Mouse (Mus musculus): ENCODE results near the gene Apobec4. TPM values are rescaled to one million over a fixed set of nuclear protein-coding genes. Genes with fewer than 3 reads are reported as not detected.

Apobec4 gene
- total and polyA plus RNA-seq, 2 experiments from 2014 or later: not detected

DNA sequence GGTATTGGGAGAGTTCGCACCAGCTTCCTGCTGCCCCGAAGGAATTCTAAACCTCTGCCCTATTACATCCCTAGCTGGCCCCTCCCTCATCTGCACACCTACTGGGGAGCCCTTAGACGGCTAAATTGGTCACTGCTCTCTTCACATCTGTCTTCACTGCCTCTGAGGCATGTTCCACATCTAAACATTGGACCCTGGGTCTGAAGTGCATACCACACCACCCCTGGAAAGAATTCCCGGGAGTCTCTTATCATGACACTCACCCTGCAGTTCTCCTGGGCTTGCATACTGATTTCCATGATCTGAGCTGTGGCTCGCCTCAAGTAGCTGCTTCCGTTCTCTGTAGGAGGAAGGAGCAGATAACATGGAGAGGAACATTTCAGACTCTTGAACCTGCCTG, 40.5 kb downstream of the Apobec4 start:
- Histone ChIP-seq H3K4me2 (ENCODE audit: low read depth, low read length) (no peak overlapping the region), H3K36me3 (replicated peaks; ENCODE audit: control insufficient read depth, insufficient read depth, low read length) (no peaks in the 10 kb centered on the region), H3K27ac (ENCODE audit: low read depth) (peak overlapping the region; percentile 58), H3K9ac (replicated peaks; ENCODE audit: low read depth, low read length) (no peak overlapping the region), H3K27me3 (ENCODE audit: control insufficient read depth, insufficient read depth, low read length) (no peaks in the 10 kb centered on the region), H3K4me1 (ENCODE audit: control insufficient read depth, insufficient read depth) (peaks cover 11% of the 10 kb centered on the region; the same call in 1 of the 2 replicates), H3K9me3 (replicated peaks; ENCODE audit: control insufficient read depth, low read length) (no peaks in the 10 kb centered on the region), H3K4me3 (ENCODE audit: low read depth, low read length) (no peak overlapping the region)
- TF ChIP-seq EP300 (IDR thresholded peaks at IDR 0.05; ENCODE audit: low read depth) (no peak), CTCF (IDR thresholded peaks at IDR 0.05; ENCODE audit: low read depth) (no peak)
- WGBS: 9% methylated on average over 6 of the region's 6 CpGs
- ATAC-seq (ENCODE audit: insufficient read depth, low read depth): peak; percentile 36; the same call in 1 of the 2 replicates
- DNase-seq (ENCODE audit: low spot score): no peak

DNA sequence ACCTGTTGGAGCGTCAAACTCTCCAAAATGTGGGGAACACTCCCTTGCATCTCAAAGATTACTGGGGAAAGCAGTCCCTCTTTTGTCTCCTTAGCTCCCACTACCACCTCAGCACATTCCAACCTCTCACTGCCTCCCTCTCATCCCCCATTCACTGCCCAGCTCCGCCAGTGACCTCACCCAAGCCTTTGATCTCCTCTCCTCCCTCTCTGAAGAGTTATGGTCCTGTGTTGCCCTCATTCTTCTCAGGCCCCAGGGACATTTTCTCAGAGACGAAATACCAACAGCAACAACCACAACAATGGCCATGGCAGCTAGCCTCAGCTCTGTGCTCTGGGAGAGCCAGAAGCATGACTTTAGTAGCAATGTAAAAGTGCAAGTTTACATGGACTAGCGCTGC, 40.9 kb downstream of the Apobec4 start:
- no peak for TF ChIP-seq EP300 (IDR thresholded peaks at IDR 0.05; ENCODE audit: low read depth)
- TF ChIP-seq CTCF (IDR thresholded peaks at IDR 0.05; ENCODE audit: low read depth): no peak
- Histone ChIP-seq H3K36me3 (replicated peaks; ENCODE audit: control insufficient read depth, insufficient read depth, low read length) (no peaks in the 10 kb centered on the region), H3K9ac (replicated peaks; ENCODE audit: low read depth, low read length) (no peak overlapping the region), H3K4me3 (ENCODE audit: low read depth, low read length) (no peak overlapping the region), H3K4me2 (ENCODE audit: low read depth, low read length) (no peak overlapping the region), H3K27ac (ENCODE audit: low read depth) (peak overlapping the region; percentile 58), H3K4me1 (ENCODE audit: control insufficient read depth, insufficient read depth) (peaks cover 13% of the 10 kb centered on the region; the same call in 1 of the 2 replicates), H3K9me3 (replicated peaks; ENCODE audit: control insufficient read depth, low read length) (no peaks in the 10 kb centered on the region), H3K27me3 (ENCODE audit: control insufficient read depth, insufficient read depth, low read length) (no peaks in the 10 kb centered on the region)
- 32% methylated on average over 4 of the region's 4 CpGs for WGBS
- ATAC-seq (ENCODE audit: insufficient read depth, low read depth): no peak
- no peak for DNase-seq (ENCODE audit: low spot score)

DNA sequence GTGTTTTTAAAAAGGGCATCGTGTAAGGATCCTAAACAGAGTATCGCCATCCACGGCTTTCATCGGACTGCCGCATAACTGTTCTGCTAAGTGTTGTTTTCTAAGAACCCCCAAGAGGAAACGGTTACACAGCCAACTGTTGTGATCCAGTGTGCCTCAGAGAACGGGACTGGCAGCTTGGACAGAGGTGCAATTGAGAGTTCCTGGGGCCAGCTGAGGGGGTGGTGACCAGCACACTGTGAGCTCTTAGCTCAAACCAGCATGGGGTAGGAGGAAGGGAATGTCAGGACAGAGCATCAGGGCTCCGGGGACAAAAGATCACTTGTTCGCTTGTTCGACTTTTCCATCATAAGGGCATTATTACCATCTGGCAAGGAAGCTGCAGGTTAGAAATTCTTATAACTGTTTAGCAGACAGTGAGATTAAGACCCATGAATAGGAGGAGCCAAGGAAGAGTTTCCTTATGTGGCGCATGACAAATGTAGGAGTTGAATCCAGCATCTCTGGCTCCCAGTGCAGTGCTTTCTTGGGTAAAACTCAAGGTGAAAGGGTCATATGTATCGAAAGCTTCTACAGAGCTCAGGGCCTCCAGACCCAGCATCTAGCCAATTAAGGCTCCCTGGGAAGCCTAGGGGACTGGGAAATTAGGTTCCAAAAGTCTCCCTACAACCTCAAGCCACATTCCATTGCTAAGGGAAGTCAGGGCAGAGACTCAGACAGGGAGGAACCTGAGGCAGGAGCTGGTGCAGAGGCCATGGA, 42.6 kb downstream of the Apobec4 start:
- Histone ChIP-seq H3K27me3 (ENCODE audit: control insufficient read depth, insufficient read depth, low read length) (no peaks in the 10 kb centered on the region), H3K36me3 (replicated peaks; ENCODE audit: control insufficient read depth, insufficient read depth, low read length) (no peaks in the 10 kb centered on the region), H3K9ac (replicated peaks; ENCODE audit: low read depth, low read length) (no peak overlapping the region), H3K9me3 (replicated peaks; ENCODE audit: control insufficient read depth, low read length) (no peaks in the 10 kb centered on the region), H3K4me1 (ENCODE audit: control insufficient read depth, insufficient read depth) (peaks cover 13% of the 10 kb centered on the region; the same call in 1 of the 2 replicates), H3K4me2 (ENCODE audit: low read depth, low read length) (no peak overlapping the region), H3K27ac (ENCODE audit: low read depth) (no peak overlapping the region), H3K4me3 (ENCODE audit: low read depth, low read length) (no peak overlapping the region)
- ATAC-seq (ENCODE audit: insufficient read depth, low read depth) (no peak), DNase-seq (ENCODE audit: low spot score) (no peak)
- WGBS: 72% methylated on average over 12 of the region's 12 CpGs
- TF ChIP-seq EP300 (IDR thresholded peaks at IDR 0.05; ENCODE audit: low read depth) (no peak), CTCF (IDR thresholded peaks at IDR 0.05; ENCODE audit: low read depth) (no peak)

DNA sequence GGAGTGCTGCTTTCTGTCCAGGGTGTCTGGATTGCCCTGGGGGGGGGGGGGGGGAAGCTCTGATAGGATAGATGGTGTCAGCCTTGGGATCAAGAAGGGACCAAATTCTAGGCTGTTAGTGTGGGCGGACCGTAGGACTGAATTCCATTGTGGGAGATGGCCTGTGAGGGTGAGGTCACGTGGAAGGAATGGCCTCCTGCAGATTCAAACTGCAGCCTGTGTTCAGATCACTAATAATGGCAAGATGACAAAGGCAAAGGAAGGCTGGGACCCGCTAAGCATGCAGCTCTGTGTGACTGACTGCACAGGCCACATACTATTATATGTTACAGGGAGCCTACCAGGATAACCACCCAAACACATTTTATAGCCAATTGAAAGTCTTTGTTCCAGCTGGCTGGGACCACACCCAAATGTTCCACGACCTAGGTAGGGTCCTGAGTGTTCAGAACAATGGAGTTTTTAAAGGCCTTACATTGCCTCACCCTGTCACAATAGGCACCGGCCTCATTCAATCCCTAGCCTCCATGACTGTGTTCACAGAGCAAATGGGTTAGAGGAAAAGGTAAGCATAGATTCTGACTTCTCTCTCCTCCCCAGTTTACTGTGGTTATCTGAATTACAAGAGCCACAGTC, 43.3 kb downstream of the Apobec4 start:
- Histone ChIP-seq H3K36me3 (replicated peaks; ENCODE audit: control insufficient read depth, insufficient read depth, low read length) (no peaks in the 10 kb centered on the region), H3K27ac (ENCODE audit: low read depth) (no peak overlapping the region), H3K4me3 (ENCODE audit: low read depth, low read length) (no peak overlapping the region), H3K4me1 (ENCODE audit: control insufficient read depth, insufficient read depth) (peaks cover 13% of the 10 kb centered on the region; the same call in 1 of the 2 replicates), H3K9me3 (replicated peaks; ENCODE audit: control insufficient read depth, low read length) (no peaks in the 10 kb centered on the region), H3K27me3 (ENCODE audit: control insufficient read depth, insufficient read depth, low read length) (no peaks in the 10 kb centered on the region), H3K4me2 (ENCODE audit: low read depth, low read length) (no peak overlapping the region), H3K9ac (replicated peaks; ENCODE audit: low read depth, low read length) (no peak overlapping the region)
- ATAC-seq (ENCODE audit: insufficient read depth, low read depth) (no peak), DNase-seq (ENCODE audit: low spot score) (no peak)
- TF ChIP-seq CTCF (IDR thresholded peaks at IDR 0.05; ENCODE audit: low read depth) (no peak), EP300 (IDR thresholded peaks at IDR 0.05; ENCODE audit: low read depth) (no peak)
- 46% methylated on average over 6 of the region's 6 CpGs for WGBS

DNA sequence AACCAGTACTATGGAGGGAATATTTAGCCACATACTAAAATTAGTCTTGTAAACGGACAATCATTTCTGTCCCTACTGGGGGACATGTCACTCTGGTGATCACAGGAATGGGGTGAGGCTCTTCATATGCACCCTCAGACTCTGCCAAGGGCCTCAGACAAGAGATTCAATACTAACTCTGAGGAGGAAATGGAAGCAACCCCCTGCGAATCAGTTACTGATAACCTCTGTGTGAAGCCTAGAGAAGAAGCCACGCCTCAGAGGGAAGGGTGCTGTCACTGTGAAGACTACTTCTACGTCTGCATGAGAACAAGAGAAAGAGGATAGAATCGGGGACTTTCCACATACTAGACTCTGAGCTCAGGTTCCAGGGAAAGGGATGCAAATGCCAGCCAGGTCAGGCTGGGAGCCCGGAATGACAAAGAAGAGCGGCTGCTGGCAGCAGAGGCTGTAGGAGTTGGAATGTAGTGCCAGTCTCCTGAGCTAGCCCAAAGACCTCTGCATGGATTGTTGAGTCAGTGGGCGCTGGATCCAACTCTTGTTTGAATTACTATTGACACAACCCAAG, 45.4 kb downstream of the Apobec4 start:
- DNase-seq (ENCODE audit: low spot score): no peak
- WGBS: 49% methylated on average over 8 of the region's 8 CpGs
- ATAC-seq (ENCODE audit: insufficient read depth, low read depth): no peak
- no peak overlapping the region; the same call in 1 of the 2 replicates for H3K27ac ChIP-seq (ENCODE audit: low read depth)
- H3K9ac ChIP-seq (replicated peaks; ENCODE audit: low read depth, low read length): no peak overlapping the region
- TF ChIP-seq EP300 (IDR thresholded peaks at IDR 0.05; ENCODE audit: low read depth) (no peak), CTCF (IDR thresholded peaks at IDR 0.05; ENCODE audit: low read depth) (no peak)
- no peak overlapping the region for H3K4me2 ChIP-seq (ENCODE audit: low read depth, low read length)
- H3K36me3 ChIP-seq (replicated peaks; ENCODE audit: control insufficient read depth, insufficient read depth, low read length): no peaks in the 10 kb centered on the region
- no peaks in the 10 kb centered on the region for H3K27me3 ChIP-seq (ENCODE audit: control insufficient read depth, insufficient read depth, low read length)
- no peaks in the 10 kb centered on the region for H3K9me3 ChIP-seq (replicated peaks; ENCODE audit: control insufficient read depth, low read length)
- peaks cover 19% of the 10 kb centered on the region; the same call in 1 of the 2 replicates for H3K4me1 ChIP-seq (ENCODE audit: control insufficient read depth, insufficient read depth)
- H3K4me3 ChIP-seq (ENCODE audit: low read depth, low read length): no peak overlapping the region
